Mouse (Mus musculus) heart, postnatal 10 days (tissue): ENCODE measurements around the gene Gm20547. TPM values are rescaled to one million over a fixed set of nuclear protein-coding genes. Genes with fewer than 3 reads are reported as not detected.
"Not testable (repeated sequence)": the region's sequence is repeated elsewhere in the genome, so short reads cannot be mapped to it uniquely, and the experiment has no call there.

ENCODE experiments used
- DNase-seq, 2 experiments: peaks; one replicate each; pipeline ENCODE4 v3.0.0; 2021
- intact Hi-C: fragments of 180-260 bp; cut with DNase I; formaldehyde crosslinking; loops from one replicate; pipeline ENCODE4 v1.15.1; 2025
- total RNA-seq, 2 experiments: library from RNA; stranded (reverse); gene quantifications; 2 replicates each; pipeline ENCODE4 v1.2.3; 2021

The Gm20547 gene
- total RNA-seq, 2 experiments from 2014 or later, result not detected

- no peak for DNase-seq
- intact Hi-C loops, result no loop called here
Observed at GRCm38 (mm10) chr17:34860514-34860913, 21.3 kb downstream of the Gm20547 start.

GRCm38 (mm10) chr17:34858670-34859069 lies 23.2 kb downstream of the Gm20547 start:
- intact Hi-C loops, result loop anchor here (5.0 kb wide), 1 partner anchor 124 kb away; the partner anchor contains the start of gene Lsm2
- no peak for DNase-seq

- intact Hi-C loops, result loop anchor here (2.0 to 5.0 kb wide), 4 partner anchors 37 to 126 kb away; partner anchors contain the start of gene Lsm2
- peak; percentile 46 to 74 for DNase-seq
Observed at GRCm38 (mm10) chr17:34855825-34856224, 26.0 kb downstream of the Gm20547 start.

- DNase-seq, result no peak
- intact Hi-C loops, result loop anchor here (5.0 kb wide), 1 partner anchor 128 kb away; the partner anchor contains the start of gene Lsm2
Observed at GRCm38 (mm10) chr17:34854761-34855160, 27.1 kb downstream of the Gm20547 start.

GRCm38 (mm10) chr17:34853511-34853910 lies 28.3 kb downstream of the Gm20547 start:
- no peak for DNase-seq
- intact Hi-C loops, result no loop called here

GRCm38 (mm10) chr17:34850517-34851125 lies 31.2 kb downstream of the Gm20547 start:
- intact Hi-C loops, result no loop called here
- no peak for DNase-seq

- intact Hi-C loops, result loop anchor here (10.0 kb wide), 1 partner anchor 385 kb away; the partner anchor contains the start of genes Atp6v1g2 and Nfkbil1
Observed at GRCm38 (mm10) chr17:34849722-34850516, 31.9 kb downstream of the Gm20547 start, which contains the start of the genes Skiv2l and Nelfe. Skiv2l (minus strand) TSS chr17:34850210. Nelfe (plus strand) TSS chr17:34850391.

GRCm38 (mm10) chr17:34847615-34848014 lies 34.2 kb downstream of the Gm20547 start:
- intact Hi-C loops, result loop anchor here (10.0 kb wide), 1 partner anchor 387 kb away; the partner anchor contains the start of genes Atp6v1g2 and Nfkbil1

More at GRCm38 (mm10) chr17:34849722-34850516, 31.9 kb downstream of the Gm20547 start, which contains the start of the genes Skiv2l and Nelfe:
- peak; percentile 98 for DNase-seq

GRCm38 (mm10) chr17:34847192-34847591 lies 34.6 kb downstream of the Gm20547 start:
- intact Hi-C loops, result loop anchor here (10.0 kb wide), 1 partner anchor 388 kb away; the partner anchor contains the start of genes Atp6v1g2 and Nfkbil1
- DNase-seq, result no peak

More at GRCm38 (mm10) chr17:34847615-34848014, 34.2 kb downstream of the Gm20547 start:
- no peak for DNase-seq

GRCm38 (mm10) chr17:34844884-34845283 lies 37.0 kb downstream of the Gm20547 start:
- no peak for DNase-seq
- intact Hi-C loops, result loop anchor here (10.0 kb wide), 1 partner anchor 390 kb away; the partner anchor contains the start of genes Atp6v1g2 and Nfkbil1

GRCm38 (mm10) chr17:34840736-34841307 lies 41.0 kb downstream of the Gm20547 start:
- intact Hi-C loops, result loop anchor here (10.0 kb wide), 1 partner anchor 394 kb away; the partner anchor contains the start of genes Atp6v1g2 and Nfkbil1
- DNase-seq, result no peak

- intact Hi-C loops, result no loop called here
- no peak for DNase-seq
Observed at GRCm38 (mm10) chr17:34838785-34839184, 43.1 kb downstream of the Gm20547 start.

- intact Hi-C loops, result no loop called here
Observed at GRCm38 (mm10) chr17:34837464-34838324, 44.1 kb downstream of the Gm20547 start.

GRCm38 (mm10) chr17:34836856-34837221 lies 45.0 kb downstream of the Gm20547 start, which contains the start of the genes Stk19 and Dxo:
Stk19 (minus strand) TSS chr17:34836945.
Dxo (plus strand) TSS chr17:34837019.
- DNase-seq, result peak; percentile 97 to 99
- intact Hi-C loops, result no loop called here

More at GRCm38 (mm10) chr17:34837464-34838324, 44.1 kb downstream of the Gm20547 start:
- DNase-seq, result peak in 1 of 2 experiments; percentile 14

GRCm38 (mm10) chr17:34836155-34836855 lies 45.5 kb downstream of the Gm20547 start:
- peak in 1 of 2 experiments; percentile 23 for DNase-seq
- intact Hi-C loops, result no loop called here

- intact Hi-C loops, DNase-seq: not testable (repeated sequence)
Observed at GRCm38 (mm10) chr17:34830776-34831175, 51.1 kb downstream of the Gm20547 start.

GRCm38 (mm10) chr17:34814818-34815370 lies 66.9 kb downstream of the Gm20547 start:
- intact Hi-C loops, result loop anchor here (5.0 kb wide), 1 partner anchor 163 kb away; no protein-coding TSS in a partner anchor
- DNase-seq, result no peak

- peak; percentile 24 to 32 for DNase-seq
- intact Hi-C loops, result loop anchor here (2.0 to 5.0 kb wide), 2 partner anchors 83 to 161 kb away; no protein-coding TSS in a partner anchor
Observed at GRCm38 (mm10) chr17:34813747-34814146, 68.1 kb downstream of the Gm20547 start.
